15 mouse cellular contexts compared by ENCODE assay signal in genomic region chr13:34066351-34066750, GRCm38 (mm10). TPM values are rescaled to one million over a fixed set of nuclear protein-coding genes. Genes with fewer than 3 reads are reported as not detected.
DNase-seq lines count a peak whose midpoint lies in the region; ATAC-seq and TF ChIP-seq lines count a peak whose summit lies in the region.
"Had no signal": no experiment of that assay in that cellular context is flagged by ENCODE, and none has a peak within 500 bp of the region (broad histone marks: within the 10 kb centered on the region; RNA-seq: fewer than 3 reads in every experiment).

No protein-coding gene starts in this region.

- in situ Hi-C loops in Patski (cut with MboI; ENCODE audit: low pct_unique_long_range_greater_than_20kb) = no loop called here

- peaks cover 11% of the 10 kb centered on the region; the same call in 1 of the 2 replicates for H3K36me3 ChIP-seq in midbrain, embryonic 13.5 days

- peak; percentile 9; the same call in 1 of the 2 replicates for TF ChIP-seq CTCF in left cerebral cortex, adult 2 months (IDR thresholded peaks at IDR 0.05)
- no peak for TF ChIP-seq CTCF in Patski (IDR thresholded peaks at IDR 0.05)

- intact Hi-C loops in left cerebral cortex, adult 2 months (cut with DNase I) = no loop called here
- intact Hi-C loops in left cerebral cortex, postnatal 25 days (cut with DNase I) = no loop called here

- H3K4me3 ChIP-seq in left cerebral cortex, adult 2 months = no peak overlapping the region
- H3K4me3 ChIP-seq in midbrain, embryonic 13.5 days (replicated peaks) = no peak overlapping the region
- H3K4me3 ChIP-seq: embryonic facial prominence, embryonic 12.5 days; megakaryocyte, embryonic 14.5 days; neural tube, embryonic 13.5 days had no signal

- peaks cover 15% of the 10 kb centered on the region; the same call in 1 of the 2 replicates for H3K4me1 ChIP-seq in midbrain, embryonic 13.5 days (replicated peaks)
- H3K4me1 ChIP-seq: megakaryocyte, embryonic 14.5 days had no signal

- ATAC-seq in Patski = no peak
- no peak for ATAC-seq in midbrain, embryonic 13.5 days

- peak overlapping the region; percentile 17; the same call in 1 of the 2 replicates for H3K27ac ChIP-seq in left cerebral cortex, adult 2 months
- H3K27ac ChIP-seq in midbrain, embryonic 13.5 days = no peak overlapping the region
- H3K27ac ChIP-seq: embryonic facial prominence, embryonic 12.5 days; kidney, postnatal 0 days; neural tube, embryonic 13.5 days had no signal

- POLR2A ChIA-PET in Patski (lab: Charles Lee) = interaction anchor here (1.3 kb wide), 1 partner anchor 63 kb away, joined by 5 read pairs; the partner anchor contains the start of gene Tubb2b

- no peak overlapping the region for H3K9ac ChIP-seq in midbrain, embryonic 13.5 days (replicated peaks)
- H3K9ac ChIP-seq: embryonic facial prominence, embryonic 12.5 days; neural tube, embryonic 13.5 days had no signal

- CTCF ChIA-PET in Patski (lab: Charles Lee) = interaction anchor here (0.8 to 2.2 kb wide), 4 partner anchors 9 to 83 kb away, joined by 3 to 6 read pairs (median 5); no protein-coding TSS in a partner anchor

- peak; percentile 46 to 82 for DNase-seq in frontal cortex, adult 2 months (ENCODE audit: extremely low spot score in 1 of 2, low spot score in 1 of 2)
- no peak for DNase-seq in frontal cortex, postnatal 25 days (ENCODE audit: low spot score in 2 of 2)
- DNase-seq in left cerebral cortex, adult 2 months (ENCODE audit: extremely low spot score in 1 of 2, low spot score in 2 of 2) = peak; percentile 44 to 52
- DNase-seq in left cerebral cortex, adult 11 months (ENCODE audit: low spot score) = no peak
- DNase-seq in Patski (ENCODE audit: low read depth, low spot score) = peak; percentile 38
- peak; percentile 69 to 91 for DNase-seq in left cerebral cortex, postnatal 25 days (ENCODE audit: low spot score in 2 of 2)
- DNase-seq in retina, postnatal 1 day = no peak
- DNase-seq: cerebellum, adult 8-10 months; heart, postnatal 36 days; thymus, postnatal 14 days had no signal

- no peaks in the 10 kb centered on the region for H3K27me3 ChIP-seq in Patski
- H3K27me3 ChIP-seq in midbrain, embryonic 13.5 days = no peaks in the 10 kb centered on the region
- H3K27me3 ChIP-seq: embryonic facial prominence, embryonic 12.5 days; megakaryocyte, embryonic 14.5 days; neural tube, embryonic 13.5 days had no signal

- 30% methylated on average over 1 of the region's 1 CpGs for WGBS in midbrain, embryonic 13.5 days

- H3K4me2 ChIP-seq in midbrain, embryonic 13.5 days (replicated peaks) = no peak overlapping the region
- H3K4me2 ChIP-seq: embryonic facial prominence, embryonic 12.5 days; neural tube, embryonic 13.5 days had no signal

- H3K9me3 ChIP-seq in midbrain, embryonic 13.5 days = no peaks in the 10 kb centered on the region
- H3K9me3 ChIP-seq: embryonic facial prominence, embryonic 12.5 days; megakaryocyte, embryonic 14.5 days; neural tube, embryonic 13.5 days had no signal

RNA-seq across cellular contexts. Expression of gene Tubb2a, which starts 11.5 kb away (rescaled TPM):
- polyA plus RNA-seq in frontal cortex, adult 2 months (2012; rRNA removed) = 1,752 and 1,773 TPM in 2 replicates
- 100 to 1,000 TPM; 768 to 774 TPM for total RNA-seq in left cerebral cortex, adult 2 months (2021)
- 26.8 TPM for polyA plus RNA-seq in Patski (2021)
- total RNA-seq in left cerebral cortex, postnatal 25 days (2021) = 1,000 to 10,000 TPM; 1,056 to 1,125 TPM
- 1,655 and 1,711 TPM in 2 replicates for polyA plus RNA-seq in midbrain, embryonic 13.5 days (2015; fragmentation: Nextera tagmentation; extraction: Ambion mirVana)

RNA-seq across cellular contexts. Expression of gene Bphl, which starts 29.0 kb away (rescaled TPM):
- polyA plus RNA-seq in frontal cortex, adult 2 months (2012; rRNA removed) = 47.1 and 56.5 TPM in 2 replicates
- 10 to 100 TPM; 41.8 to 45.8 TPM for total RNA-seq in left cerebral cortex, adult 2 months (2021)
- 98.8 TPM for polyA plus RNA-seq in Patski (2021)
- 10 to 100 TPM; 39.4 to 45.2 TPM for total RNA-seq in left cerebral cortex, postnatal 25 days (2021)
- polyA plus RNA-seq in midbrain, embryonic 13.5 days (2015; fragmentation: Nextera tagmentation; extraction: Ambion mirVana) = 31.6 and 36.8 TPM in 2 replicates

Comparison
In these comparisons a context has a peak if more than half of its experiments do, and no peak if none do; other contexts are left out.
1. DNase-seq: peak in frontal cortex, adult 2 months (2 of 2), left cerebral cortex, adult 2 months (2 of 2), Patski (single experiment) and left cerebral cortex, postnatal 25 days (2 of 2); none in frontal cortex, postnatal 25 days (0 of 2), left cerebral cortex, adult 11 months (single experiment) and retina, postnatal 1 day (single experiment).
2. RNA of gene Tubb2a, which starts 11.5 kb away (polyA plus RNA-seq): 1,752 to 1,773 TPM in frontal cortex, adult 2 months and 1,655 to 1,711 TPM in midbrain, embryonic 13.5 days; 26.8 TPM in Patski (single experiment); every median in the first group is over 10 times any median in the second.